Comparison of ENCODE assay signal across 19 mouse cellular contexts in the genomic region with DNA sequence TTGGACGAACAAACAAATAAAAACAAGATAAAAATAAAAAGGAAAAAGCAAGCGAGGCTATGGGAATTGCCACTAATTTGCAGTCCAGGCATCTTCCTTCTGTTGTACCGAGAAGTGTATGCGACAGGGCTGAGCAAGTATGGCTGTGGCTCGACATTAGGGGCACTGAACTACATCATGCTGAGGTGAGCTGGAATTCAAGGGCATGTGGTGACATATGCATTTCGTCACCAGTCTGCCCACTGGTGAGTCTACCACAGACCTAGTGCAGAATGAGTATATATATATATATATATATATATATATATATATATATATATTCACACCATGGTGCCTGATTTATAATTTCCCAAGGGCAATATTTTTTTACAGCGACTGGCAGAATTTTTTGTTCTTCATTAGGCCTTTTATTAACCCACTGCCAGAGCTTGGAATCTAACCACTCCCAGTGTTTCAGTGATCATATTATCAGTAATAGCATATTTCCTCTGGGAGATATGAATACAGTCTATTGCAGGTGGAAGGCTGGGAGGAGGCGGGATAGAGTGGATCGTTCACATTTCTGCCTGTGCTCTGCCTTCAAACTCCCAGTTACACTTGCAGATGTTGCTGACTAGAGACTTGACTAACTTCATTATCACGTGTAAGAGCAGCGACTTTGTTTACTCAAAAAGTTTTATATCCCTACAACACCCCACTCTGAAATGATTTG.
"Had no signal": no experiment of that assay in that cellular context is flagged by ENCODE, and none has a peak within 500 bp of the region (broad histone marks: within the 10 kb centered on the region; RNA-seq: fewer than 3 reads in every experiment).

No protein-coding gene starts in this region.

- H3K9me3 ChIP-seq: liver, embryonic 13.5 days; liver, embryonic 15.5 days; lung, embryonic 15.5 days; midbrain, embryonic 12.5 days; stomach, embryonic 15.5 days had no signal

- H3K9ac ChIP-seq: liver, embryonic 13.5 days; liver, embryonic 15.5 days; liver, postnatal 0 days; lung, embryonic 15.5 days; midbrain, embryonic 12.5 days; stomach, embryonic 15.5 days had no signal

- DNase-seq: liver, embryonic 13.5 days; liver, postnatal 0 days; lung, adult 2 months; lung, postnatal 14 days; lung, postnatal 36 days; right cerebral cortex, postnatal 14 days; thymus, adult 2 months; thymus, postnatal 25 days; thymus, postnatal 4 days had no signal

- H3K27ac ChIP-seq: liver, embryonic 13.5 days; liver, embryonic 15.5 days; lung, embryonic 15.5 days; macrophage; midbrain, embryonic 12.5 days; stomach, embryonic 15.5 days; stomach, postnatal 0 days had no signal

- H3K36me3 ChIP-seq: liver, embryonic 13.5 days; liver, embryonic 15.5 days; lung, embryonic 15.5 days; midbrain, embryonic 12.5 days; stomach, embryonic 15.5 days had no signal

- H3K4me3 ChIP-seq: liver, embryonic 13.5 days; liver, embryonic 15.5 days; lung, embryonic 15.5 days; megakaryocyte, embryonic 14.5 days; midbrain, embryonic 12.5 days; stomach, embryonic 15.5 days had no signal

- H3K4me1 ChIP-seq: liver, embryonic 13.5 days; liver, embryonic 15.5 days; lung, embryonic 15.5 days; midbrain, embryonic 12.5 days; stomach, embryonic 15.5 days had no signal

- H3K4me2 ChIP-seq: liver, embryonic 11.5 days; liver, embryonic 13.5 days; liver, embryonic 15.5 days; lung, embryonic 15.5 days; midbrain, embryonic 12.5 days; stomach, embryonic 15.5 days had no signal

- H3K27me3 ChIP-seq: liver, embryonic 13.5 days; liver, embryonic 15.5 days; lung, embryonic 15.5 days; megakaryocyte, embryonic 14.5 days; midbrain, embryonic 12.5 days; stomach, embryonic 15.5 days had no signal

- ATAC-seq: liver, postnatal 0 days; lung, postnatal 0 days; midbrain, embryonic 16.5 days had no signal
